Mouse (Mus musculus) midbrain, embryonic 11.5 days (tissue): ENCODE data around the gene Cxcl16. TPM values are rescaled to one million over a fixed set of nuclear protein-coding genes. Genes with fewer than 3 reads are reported as not detected.
"Not testable (repeated sequence)": the region's sequence is repeated elsewhere in the genome, so short reads cannot be mapped to it uniquely, and the experiment has no call there.

Experiments used
- ATAC-seq: fragments of 200-750 bp; cut with Nextera tagmentation; 2 replicates; pipeline ENCODE4 v1.8.0; 2017; ENCODE audit warnings: moderate TSS enrichment, moderate library complexity; ENCODE audit not compliant: low FRiP score
- DNase-seq: peaks from one replicate; pipeline ENCODE4 v3.0.0; 2015; ENCODE audit warnings: low spot score; ENCODE audit errors: missing footprints
- H3K27ac ChIP-seq: fragments of 300-500 bp; sonication (generic); 2 replicates; pipeline ENCODE4 v1.5.1; 2014; ENCODE audit warnings: low read depth, low read length
- H3K27me3 ChIP-seq: fragments of 300-500 bp; sonication (generic); 2 replicates; pipeline ENCODE4 v1.6.1; 2014; ENCODE audit warnings: mild to moderate bottlenecking, low read length, moderate library complexity, mixed read lengths; ENCODE audit not compliant: control insufficient read depth, insufficient read depth
- H3K36me3 ChIP-seq: fragments of 300-500 bp; sonication (generic); 2 replicates; pipeline ENCODE4 v1.6.1; 2014; ENCODE audit warnings: mild to moderate bottlenecking, low read length, moderate library complexity, mixed read lengths; ENCODE audit not compliant: control insufficient read depth, insufficient read depth
- H3K4me1 ChIP-seq: fragments of 300-500 bp; sonication (generic); 2 replicates; pipeline ENCODE4 v1.6.1; 2014; ENCODE audit warnings: low read length; ENCODE audit not compliant: control insufficient read depth, insufficient read depth
- H3K4me2 ChIP-seq: fragments of 300-500 bp; sonication (generic); 2 replicates; pipeline ENCODE4 v1.6.1; 2014; ENCODE audit warnings: mild to moderate bottlenecking, moderate library complexity
- H3K4me3 ChIP-seq: fragments of 300-500 bp; sonication (generic); 2 replicates; pipeline ENCODE4 v1.5.1; 2014; ENCODE audit warnings: low read depth, low read length
- H3K9ac ChIP-seq: fragments of 300-500 bp; sonication (generic); 2 replicates; pipeline ENCODE4 v1.6.1; 2014; ENCODE audit warnings: low read length
- H3K9me3 ChIP-seq: fragments of 300-500 bp; sonication (generic); 2 replicates; pipeline ENCODE4 v1.6.1; 2016; ENCODE audit warnings: low read length; ENCODE audit not compliant: control insufficient read depth
- WGBS: fragments of 180-500 bp; shearing (Covaris S2); extraction: QIAGEN DNeasy Blood & Tissue Kit; methylation state at CpG from one replicate; pipeline ENCODE4 v1.1.7; 2014; 5-methylcytosine and 5-hydroxymethylcytosine counted together
- polyA plus RNA-seq: library from polyadenylated mRNA; unstranded; fragments of >200 nt; fragmentation: Nextera tagmentation; extraction: Ambion mirVana; gene quantifications from 2 replicates; pipeline ENCODE4 v1.2.1, GENCODE M21; 2014

Cxcl16 gene
- polyA plus RNA-seq, 1 experiment from 2014 or later, result 0.82 TPM

GRCm38 (mm10) chr11:70432048-70432894 lies 27.5 kb downstream of the Cxcl16 start, which contains the start of gene Arrb2:
Gene Arrb2, plus strand, starts transcription at chr11:70432635.
- Histone ChIP-seq H3K27me3 (no peaks in the 10 kb centered on the region), H3K4me3 (peak within 1 kb of the TSS; percentile 73), H3K4me1 (peaks cover 16% of the 10 kb centered on the region), H3K36me3 (peaks cover 7% of the 10 kb centered on the region), H3K9ac (peak within 1 kb of the TSS; percentile 81), H3K9me3 (no peaks in the 10 kb centered on the region), H3K27ac (peak within 1 kb of the TSS; percentile 76), H3K4me2 (peak within 1 kb of the TSS; percentile 70)
- ATAC-seq, result peak; percentile 95
- WGBS, result under 1% methylated on average over 75 of the region's 75 CpGs
- peak; percentile 100 for DNase-seq

GRCm38 (mm10) chr11:70431574-70431973 lies 28.2 kb downstream of the Cxcl16 start:
- peak overlapping the region; percentile 70 for H3K4me2 ChIP-seq
- peaks cover 16% of the 10 kb centered on the region for H3K4me1 ChIP-seq
- no peaks in the 10 kb centered on the region for H3K27me3 ChIP-seq
- H3K9ac ChIP-seq, result peak overlapping the region; percentile 81
- DNase-seq, result peak; percentile 88
- ATAC-seq, result no peak
- H3K27ac ChIP-seq, result peak overlapping the region; percentile 76; the same call in 1 of the 2 replicates
- no peaks in the 10 kb centered on the region for H3K36me3 ChIP-seq
- H3K4me3 ChIP-seq, result no peak overlapping the region; the same call in 1 of the 2 replicates
- no peaks in the 10 kb centered on the region for H3K9me3 ChIP-seq
- 29% methylated on average over 5 of the region's 5 CpGs for WGBS

- not testable (repeated sequence) for DNase-seq, H3K9me3 ChIP-seq, H3K27me3 ChIP-seq, H3K27ac ChIP-seq, H3K4me1 ChIP-seq, H3K4me2 ChIP-seq, H3K4me3 ChIP-seq, ATAC-seq, H3K36me3 ChIP-seq, H3K9ac ChIP-seq
- 78% methylated on average over 6 of the region's 6 CpGs for WGBS
These were observed 33.2 kb downstream of the Cxcl16 start for GRCm38 (mm10) chr11:70426598-70426997.

- H3K27ac ChIP-seq, result no peak overlapping the region
- no peak overlapping the region for H3K4me2 ChIP-seq
- DNase-seq (no peak), ATAC-seq (no peak)
- no peaks in the 10 kb centered on the region for H3K9me3 ChIP-seq
- H3K36me3 ChIP-seq, result no peaks in the 10 kb centered on the region
- H3K4me3 ChIP-seq, result no peak overlapping the region
- H3K27me3 ChIP-seq, result no peaks in the 10 kb centered on the region
- no peaks in the 10 kb centered on the region for H3K4me1 ChIP-seq
- WGBS, result 76% methylated on average over 5 of the region's 5 CpGs
- no peak overlapping the region for H3K9ac ChIP-seq
These were observed 40.3 kb downstream of the Cxcl16 start for GRCm38 (mm10) chr11:70419486-70419885.

GRCm38 (mm10) chr11:70418199-70418598 lies 41.6 kb downstream of the Cxcl16 start:
- DNase-seq, result no peak

GRCm38 (mm10) chr11:70413961-70414360 lies 45.8 kb downstream of the Cxcl16 start:
- Histone ChIP-seq H3K4me3 (no peak overlapping the region), H3K27me3 (no peaks in the 10 kb centered on the region), H3K9ac (no peak overlapping the region), H3K36me3 (no peaks in the 10 kb centered on the region), H3K9me3 (no peaks in the 10 kb centered on the region), H3K27ac (no peak overlapping the region), H3K4me1 (peaks cover 3% of the 10 kb centered on the region), H3K4me2 (no peak overlapping the region)
- ATAC-seq (no peak), DNase-seq (peak; percentile 98)
- WGBS, result 20% methylated on average over 3 of the region's 3 CpGs

More at GRCm38 (mm10) chr11:70418199-70418598, 41.6 kb downstream of the Cxcl16 start:
- Histone ChIP-seq H3K27me3 (no peaks in the 10 kb centered on the region), H3K9ac (no peak overlapping the region), H3K9me3 (no peaks in the 10 kb centered on the region), H3K27ac (no peak overlapping the region), H3K4me1 (no peaks in the 10 kb centered on the region), H3K4me3 (no peak overlapping the region), H3K4me2 (no peak overlapping the region), H3K36me3 (no peaks in the 10 kb centered on the region)
- WGBS, result 63% methylated on average over 4 of the region's 4 CpGs
- ATAC-seq, result no peak

- H3K27ac ChIP-seq, result no peak overlapping the region
- peaks cover 7% of the 10 kb centered on the region for H3K4me1 ChIP-seq
- ATAC-seq (no peak), DNase-seq (no peak)
- no peak overlapping the region for H3K9ac ChIP-seq
- no peak overlapping the region for H3K4me2 ChIP-seq
- no peaks in the 10 kb centered on the region for H3K9me3 ChIP-seq
- H3K27me3 ChIP-seq, result no peaks in the 10 kb centered on the region
- whole genome bisulfite sequencing, result 78% methylated on average over 5 of the region's 5 CpGs
- no peak overlapping the region for H3K4me3 ChIP-seq
- H3K36me3 ChIP-seq, result no peaks in the 10 kb centered on the region
These were observed 47.2 kb downstream of the Cxcl16 start for GRCm38 (mm10) chr11:70412591-70412990.

GRCm38 (mm10) chr11:70410297-70410643 lies 49.5 kb downstream of the Cxcl16 start:
- DNase-seq (no peak), ATAC-seq (no peak; the same call in 1 of the 2 replicates)
- H3K4me2 ChIP-seq, result peak overlapping the region; percentile 76; the same call in 1 of the 2 replicates
- peak overlapping the region; percentile 98 for H3K9ac ChIP-seq
- no peaks in the 10 kb centered on the region for H3K9me3 ChIP-seq
- 64% methylated on average over 6 of the region's 6 CpGs for WGBS
- peaks cover 7% of the 10 kb centered on the region for H3K4me1 ChIP-seq
- no peak overlapping the region for H3K27ac ChIP-seq
- H3K27me3 ChIP-seq, result no peaks in the 10 kb centered on the region
- H3K36me3 ChIP-seq, result no peaks in the 10 kb centered on the region
- H3K4me3 ChIP-seq, result peak overlapping the region; percentile 97

- H3K27me3 ChIP-seq, result no peaks in the 10 kb centered on the region
- WGBS, result under 1% methylated on average over 59 of the region's 59 CpGs
- no peaks in the 10 kb centered on the region for H3K36me3 ChIP-seq
- peak within 1 kb of the TSS; percentile 25; the same call in 1 of the 2 replicates for H3K27ac ChIP-seq
- peaks cover 7% of the 10 kb centered on the region for H3K4me1 ChIP-seq
- ATAC-seq, result peak; percentile 99
- DNase-seq, result peak; percentile 100
- H3K9me3 ChIP-seq, result no peaks in the 10 kb centered on the region
- H3K9ac ChIP-seq, result peak within 1 kb of the TSS; percentile 98
- peak within 1 kb of the TSS; percentile 76 for H3K4me2 ChIP-seq
- H3K4me3 ChIP-seq, result peak within 1 kb of the TSS; percentile 97
These were observed 50.0 kb downstream of the Cxcl16 start, which contains the start of gene Pelp1 for GRCm38 (mm10) chr11:70409594-70410296. Gene Pelp1, minus strand, starts transcription at chr11:70410031.
